Mouse (Mus musculus) frontal cortex, postnatal 25 days (tissue): ENCODE results near the gene Sh2d5.

Experiments used
- DNase-seq, 2 experiments: peaks; one replicate each; pipeline ENCODE4 v3.0.0; 2022; ENCODE audit warnings: low spot score in 2 of 2

The Sh2d5 gene

DNA sequence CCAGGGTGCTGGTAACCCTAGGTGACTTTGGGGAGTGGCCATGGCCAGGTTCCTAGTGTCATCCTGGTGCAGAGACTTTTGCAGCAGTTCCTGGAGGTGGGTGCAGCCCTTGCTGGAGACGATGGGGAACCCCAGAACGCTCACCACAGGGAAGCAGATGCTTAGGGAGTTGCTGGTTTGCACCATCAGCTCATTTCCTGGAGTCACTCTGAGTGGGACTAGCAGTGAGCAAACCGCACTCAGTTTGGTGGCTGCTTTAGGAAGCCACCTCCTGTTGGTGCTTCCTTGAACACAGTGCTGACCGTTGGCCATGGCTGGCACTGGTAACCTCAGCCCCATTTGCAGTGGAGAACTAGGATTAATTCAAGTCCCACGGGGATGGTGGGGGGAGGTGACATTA lies 9.3 kb downstream of the Sh2d5 start:
- DNase-seq, result no peak

DNA sequence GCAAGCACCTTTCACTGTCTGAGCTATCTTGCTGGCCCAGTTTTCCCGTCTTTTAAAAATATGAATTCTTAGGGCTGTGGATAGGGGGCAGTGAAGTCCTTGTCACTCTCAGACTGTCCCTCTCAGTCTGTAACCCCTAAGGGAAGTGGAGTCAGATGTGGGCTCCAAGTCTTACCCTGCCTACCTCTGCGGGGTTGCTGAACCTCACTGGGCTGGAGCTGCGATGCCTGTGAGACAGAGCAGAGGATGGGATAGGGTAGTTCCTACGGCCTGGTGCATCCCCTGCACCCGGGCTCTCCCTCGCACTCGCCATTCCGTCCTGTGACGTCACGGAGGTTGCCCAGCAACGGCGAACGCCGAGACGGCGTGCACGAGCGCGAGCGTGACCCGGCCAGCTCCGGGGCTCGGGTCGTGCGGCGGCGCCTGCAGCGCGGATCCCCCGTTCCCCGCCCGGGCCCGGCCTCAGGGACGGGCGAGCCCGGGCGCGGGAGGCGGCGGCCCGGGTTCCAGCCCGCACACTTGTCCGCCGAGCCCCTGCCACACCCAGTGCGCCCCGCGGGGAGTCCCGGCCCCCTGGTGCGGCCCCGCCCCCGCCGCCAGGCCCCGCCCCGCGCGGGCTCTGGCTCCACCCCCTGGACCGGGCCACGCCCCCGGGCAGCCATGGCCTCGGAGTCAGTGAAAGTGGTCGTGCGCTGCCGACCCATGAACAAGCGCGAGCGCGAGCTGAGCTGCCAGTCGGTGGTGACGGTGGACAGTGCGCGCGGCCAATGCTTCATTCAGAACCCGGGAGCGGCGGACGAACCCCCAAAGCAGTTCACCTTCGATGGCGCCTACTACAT lies 11.9 kb downstream of the Sh2d5 start:
- peak; percentile 81 to 82 for DNase-seq

DNA sequence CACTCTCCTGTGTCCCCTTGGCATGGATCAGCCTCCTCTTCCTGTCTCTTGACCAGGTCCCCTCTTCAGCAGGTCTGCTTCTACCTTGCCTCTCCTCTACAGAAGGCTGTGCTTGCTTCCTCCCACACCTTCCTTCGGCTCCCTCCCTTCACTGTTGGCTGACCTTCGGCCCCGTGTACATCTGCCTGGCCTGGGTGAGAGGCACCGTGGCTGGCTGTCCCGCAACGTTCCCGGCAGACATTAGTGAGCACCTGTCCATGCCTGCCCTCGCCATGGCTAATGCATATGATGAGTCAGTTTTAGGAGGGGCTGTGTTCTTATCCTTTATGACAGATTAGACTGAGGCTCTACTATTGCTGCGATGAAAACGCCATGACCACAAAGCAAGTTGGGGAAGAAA lies 17.7 kb downstream of the Sh2d5 start:
- no peak for DNase-seq

DNA sequence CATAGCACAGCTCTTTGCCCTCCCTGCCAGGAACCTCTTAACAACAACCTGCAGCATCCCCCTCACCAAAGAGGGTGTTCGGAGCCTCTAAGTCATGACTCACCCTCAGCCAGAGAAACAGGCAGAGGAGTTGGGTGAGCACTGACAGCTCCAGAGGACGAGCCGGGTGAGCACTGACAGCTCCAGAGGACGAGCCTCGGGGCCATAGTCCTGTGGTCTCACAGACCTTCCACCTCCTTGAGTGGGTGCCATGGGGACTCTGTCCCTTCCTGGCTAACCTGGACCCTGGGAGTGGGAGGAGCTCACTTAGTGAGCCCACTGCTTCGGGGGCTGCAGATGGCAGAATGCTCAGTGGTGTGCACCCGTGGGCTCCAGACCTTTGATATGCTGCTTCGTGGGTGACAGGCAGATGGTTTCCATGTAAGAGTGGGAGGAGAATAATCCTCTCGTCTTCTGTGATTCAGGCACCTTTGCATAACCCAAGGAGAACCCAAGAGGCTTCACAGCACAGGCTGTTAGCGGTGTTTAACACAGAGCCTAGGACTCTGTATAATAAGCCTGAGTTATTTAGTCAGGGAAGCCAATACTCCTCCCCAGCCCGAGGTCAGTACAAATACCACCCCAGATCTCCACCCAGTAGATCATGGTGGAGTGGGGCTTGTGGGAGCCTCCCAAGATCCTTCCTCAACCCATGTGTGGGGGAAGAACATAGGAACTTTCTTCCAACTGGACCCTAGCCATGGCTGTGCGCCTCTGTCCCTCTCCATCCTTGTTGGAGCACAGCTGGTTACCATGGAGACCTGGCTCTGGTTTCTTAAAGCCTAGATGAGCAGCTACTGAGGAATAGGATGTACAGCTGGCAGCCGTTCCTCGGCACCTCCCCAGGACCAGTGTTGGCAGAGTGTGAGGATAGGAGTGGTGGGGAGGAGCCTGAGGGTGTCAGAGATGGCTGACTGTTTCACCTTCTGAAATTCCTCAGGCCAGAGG lies 22.1 kb downstream of the Sh2d5 start:
- peak; percentile 36 to 40 for DNase-seq

DNA sequence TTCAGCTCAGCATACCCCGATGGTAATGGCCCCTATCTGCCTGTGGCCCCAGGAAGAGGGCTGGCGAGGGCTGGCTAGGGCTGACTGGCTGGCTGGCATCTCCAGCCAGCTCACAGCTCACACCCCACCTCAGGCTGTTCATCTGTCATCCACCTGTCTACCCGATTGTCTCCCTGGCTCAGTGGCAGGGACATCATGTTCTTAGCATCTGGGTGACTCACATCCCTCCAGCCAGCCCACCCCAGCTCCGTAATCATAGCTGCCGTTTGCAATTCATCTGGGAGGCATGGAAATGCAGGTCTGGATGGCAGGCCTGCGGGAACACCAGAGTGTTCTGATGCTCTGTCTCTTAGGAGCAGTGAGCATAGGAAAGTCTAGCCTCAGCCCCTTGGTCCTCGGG lies 28.1 kb downstream of the Sh2d5 start:
- no peak for DNase-seq

DNA sequence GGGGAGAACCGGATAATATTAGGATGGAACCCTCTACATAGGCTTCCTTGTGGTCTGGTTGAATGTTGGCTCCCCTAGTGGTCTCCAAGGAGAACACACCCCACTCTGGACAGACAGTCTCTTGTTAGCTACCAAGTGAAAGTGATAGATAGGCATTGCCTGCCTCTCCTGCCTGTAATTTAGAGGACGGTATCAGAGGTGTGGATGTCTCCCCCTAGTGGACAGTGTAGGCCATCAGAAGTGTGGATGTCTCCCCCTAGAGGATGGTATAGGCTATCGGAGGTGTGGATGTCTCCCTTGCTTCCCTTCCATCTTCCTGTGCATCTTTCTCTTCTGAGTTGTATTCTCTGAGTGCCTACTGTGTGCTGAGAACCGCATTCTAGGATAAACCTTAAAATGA lies 32.6 kb downstream of the Sh2d5 start:
- peak; percentile 34 to 60 for DNase-seq

DNA sequence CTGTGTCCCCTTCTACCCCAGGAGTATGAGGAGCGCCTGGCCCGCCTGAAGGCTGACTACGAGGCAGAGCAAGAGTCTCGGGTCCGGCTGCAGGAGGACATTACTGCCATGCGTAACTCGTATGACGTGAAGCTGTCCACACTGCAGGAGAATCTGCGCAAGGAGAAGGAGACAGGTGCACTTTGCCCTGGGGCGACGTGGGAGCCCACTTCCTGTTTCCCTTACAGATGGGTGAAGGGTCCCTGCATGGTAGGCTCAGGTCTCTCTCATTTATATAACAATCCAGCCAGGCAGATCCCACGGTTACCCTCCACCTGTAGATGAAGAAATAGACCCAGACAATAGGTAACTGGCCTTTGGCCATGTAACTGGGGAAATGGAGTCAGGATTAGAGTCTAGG lies 36.2 kb downstream of the Sh2d5 start:
- no peak for DNase-seq

DNA sequence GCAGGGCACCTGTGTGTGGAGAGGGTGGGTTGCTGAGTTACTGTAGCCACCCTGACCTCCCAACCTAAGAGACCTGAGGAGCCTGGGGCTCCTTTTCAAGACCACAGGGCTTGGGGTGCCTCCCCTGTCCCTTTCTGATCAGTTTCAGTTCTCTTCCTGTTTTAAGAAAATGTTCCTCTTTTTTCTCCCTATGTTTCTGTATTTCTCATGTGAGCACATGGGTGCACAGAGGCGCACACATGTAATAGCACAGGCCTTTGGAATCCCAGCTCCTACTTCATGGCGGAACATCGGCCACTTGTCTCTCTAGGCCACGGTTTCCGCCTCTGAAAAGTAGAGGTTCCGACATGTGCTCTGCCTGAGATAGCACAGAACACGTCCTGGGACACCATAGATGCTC lies 38.5 kb downstream of the Sh2d5 start:
- DNase-seq, result no peak

DNA sequence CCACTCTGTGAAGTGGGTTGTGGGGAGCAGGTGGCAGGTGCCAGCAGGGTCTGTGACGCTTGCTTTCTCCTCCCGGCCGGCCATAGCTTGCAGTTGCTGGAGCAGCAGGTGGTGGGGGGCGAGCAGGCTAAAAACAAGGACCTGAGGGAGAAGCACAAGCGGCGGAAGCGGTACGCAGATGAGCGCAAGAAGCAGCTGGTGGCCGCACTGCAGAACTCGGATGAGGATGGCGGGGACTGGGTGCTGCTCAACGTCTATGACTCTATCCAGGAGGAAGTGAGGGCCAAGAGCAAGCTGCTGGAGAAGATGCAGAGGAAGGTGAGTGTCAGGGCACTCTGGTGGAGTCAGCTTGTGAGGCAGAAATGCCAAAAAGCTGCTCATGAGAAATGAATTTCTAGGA lies 41.8 kb downstream of the Sh2d5 start:
- no peak for DNase-seq

DNA sequence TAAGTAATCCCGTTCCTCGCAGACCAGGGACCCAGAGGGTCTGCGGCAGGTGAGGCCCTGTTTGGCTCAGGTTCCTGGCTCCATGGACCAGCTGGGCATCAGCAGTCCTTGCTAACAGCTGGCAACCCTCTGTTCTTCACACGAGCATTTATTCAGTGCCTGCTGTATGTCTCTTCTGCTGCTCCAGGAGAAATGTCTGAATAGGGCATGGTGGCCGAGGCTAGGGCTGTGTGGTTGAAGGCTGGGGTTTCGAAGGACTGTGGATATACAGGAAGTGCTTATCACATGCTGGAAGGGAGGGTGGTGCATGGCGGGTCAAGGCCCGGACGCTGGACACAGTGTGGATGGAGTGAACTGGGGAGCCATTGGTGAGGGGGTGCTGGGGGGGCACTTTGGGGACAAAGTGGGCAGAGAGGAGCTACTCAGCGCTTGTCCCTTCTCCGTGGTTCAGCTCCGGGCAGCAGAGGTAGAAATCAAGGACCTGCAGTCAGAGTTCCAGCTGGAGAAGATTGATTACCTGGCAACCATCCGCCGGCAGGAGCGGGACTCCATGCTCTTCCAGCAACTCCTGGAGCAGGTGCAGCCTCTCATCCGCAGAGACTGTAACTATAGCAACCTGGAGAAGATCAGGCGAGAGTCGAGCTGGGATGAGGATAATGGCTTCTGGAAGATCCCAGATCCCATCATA lies 43.2 kb downstream of the Sh2d5 start:
- no peak for DNase-seq

DNA sequence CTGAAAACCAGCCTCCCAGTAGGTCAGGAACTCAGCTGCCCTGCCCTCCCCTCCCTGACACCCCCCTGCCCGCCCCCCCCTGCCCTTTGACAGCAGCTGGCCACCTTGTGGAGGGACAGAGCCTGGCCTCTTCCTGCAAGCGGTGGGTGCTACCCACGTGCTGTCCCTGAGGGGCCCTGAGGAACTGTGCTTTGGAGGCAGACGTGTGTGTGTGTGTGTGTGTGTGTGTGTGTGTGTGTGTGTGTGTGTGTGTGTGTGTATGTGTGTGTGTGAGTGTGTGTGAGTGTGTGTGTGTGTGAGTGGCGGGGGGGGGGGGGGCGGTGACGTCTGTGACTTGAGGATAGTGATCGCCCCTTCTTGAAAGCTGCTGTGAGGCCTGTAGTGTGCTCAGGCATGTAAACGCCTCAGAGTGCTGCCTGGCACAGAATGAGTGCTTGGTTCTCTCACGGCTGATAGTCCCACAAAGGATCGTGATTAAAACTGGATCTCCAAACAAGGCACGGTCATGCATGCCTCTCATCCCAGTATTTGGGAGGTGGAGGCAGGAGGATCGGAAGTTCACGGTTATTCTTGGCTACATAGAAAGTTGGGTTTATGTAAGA lies 43.8 kb downstream of the Sh2d5 start:
- no peak for DNase-seq

DNA sequence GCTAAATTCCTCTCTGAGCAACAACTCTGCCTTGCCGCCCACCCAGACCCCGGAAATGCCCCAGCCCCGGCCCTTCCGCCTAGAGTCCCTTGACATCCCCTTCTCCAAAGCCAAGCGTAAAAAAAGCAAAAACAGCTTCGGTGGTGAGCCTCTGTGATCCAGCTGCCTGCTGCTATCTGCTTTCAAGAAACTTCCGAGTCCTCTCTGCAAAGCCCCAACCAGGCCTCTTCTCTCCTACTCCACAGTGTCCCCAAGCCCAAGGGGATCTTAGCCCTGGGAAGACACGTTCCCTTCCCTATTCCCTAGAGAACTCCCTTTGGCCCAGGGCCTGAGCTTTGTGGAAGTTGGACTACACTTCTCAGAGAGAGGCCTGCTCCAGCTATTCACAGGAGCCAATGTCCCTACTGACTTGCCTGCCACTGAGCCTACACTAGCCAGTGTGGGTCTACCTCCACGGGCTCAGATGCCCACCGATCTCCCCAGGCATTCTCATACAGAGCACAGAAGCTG lies 51.1 kb downstream of the Sh2d5 start:
- no peak for DNase-seq

DNA sequence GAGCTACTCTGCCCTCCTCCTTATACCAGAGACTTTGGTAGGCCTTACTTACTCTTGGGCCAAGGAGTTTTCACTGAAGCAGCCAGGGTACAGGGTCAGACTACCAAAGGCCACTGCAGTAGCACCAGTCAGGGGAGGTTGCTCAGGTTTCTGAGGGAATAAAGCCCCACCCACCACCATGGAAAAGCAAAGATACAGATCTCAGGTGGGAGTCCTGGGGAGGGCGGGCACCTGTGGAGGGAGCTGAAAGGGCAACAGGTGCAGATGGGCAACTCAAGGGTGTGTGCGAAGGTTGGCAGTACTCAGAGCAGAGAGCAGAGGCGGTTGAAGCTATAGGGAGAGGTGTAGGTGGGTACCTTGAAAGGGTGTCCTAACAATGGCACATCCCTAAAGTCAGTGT lies 52.8 kb downstream of the Sh2d5 start:
- DNase-seq, result no peak

DNA sequence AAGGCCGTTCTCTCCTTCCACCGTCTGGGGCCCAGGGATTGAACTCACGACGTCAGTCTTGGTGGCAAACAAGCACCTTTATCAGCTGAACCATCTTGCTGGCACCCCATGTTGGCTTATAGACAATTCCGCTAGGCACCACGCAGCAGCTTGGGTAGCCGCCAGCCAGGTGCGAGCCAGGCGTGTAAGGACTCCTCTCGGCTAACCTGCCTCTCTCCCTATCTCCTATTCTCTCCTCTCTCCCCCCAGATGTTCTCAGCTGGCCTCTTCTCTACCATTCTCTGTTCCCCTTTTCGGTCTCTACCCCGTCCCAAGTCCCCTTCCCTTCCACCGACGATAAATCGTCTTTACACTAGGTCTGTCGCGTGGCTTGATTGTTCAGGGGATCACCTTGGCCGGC lies 53.5 kb downstream of the Sh2d5 start:
- no peak for DNase-seq

DNA sequence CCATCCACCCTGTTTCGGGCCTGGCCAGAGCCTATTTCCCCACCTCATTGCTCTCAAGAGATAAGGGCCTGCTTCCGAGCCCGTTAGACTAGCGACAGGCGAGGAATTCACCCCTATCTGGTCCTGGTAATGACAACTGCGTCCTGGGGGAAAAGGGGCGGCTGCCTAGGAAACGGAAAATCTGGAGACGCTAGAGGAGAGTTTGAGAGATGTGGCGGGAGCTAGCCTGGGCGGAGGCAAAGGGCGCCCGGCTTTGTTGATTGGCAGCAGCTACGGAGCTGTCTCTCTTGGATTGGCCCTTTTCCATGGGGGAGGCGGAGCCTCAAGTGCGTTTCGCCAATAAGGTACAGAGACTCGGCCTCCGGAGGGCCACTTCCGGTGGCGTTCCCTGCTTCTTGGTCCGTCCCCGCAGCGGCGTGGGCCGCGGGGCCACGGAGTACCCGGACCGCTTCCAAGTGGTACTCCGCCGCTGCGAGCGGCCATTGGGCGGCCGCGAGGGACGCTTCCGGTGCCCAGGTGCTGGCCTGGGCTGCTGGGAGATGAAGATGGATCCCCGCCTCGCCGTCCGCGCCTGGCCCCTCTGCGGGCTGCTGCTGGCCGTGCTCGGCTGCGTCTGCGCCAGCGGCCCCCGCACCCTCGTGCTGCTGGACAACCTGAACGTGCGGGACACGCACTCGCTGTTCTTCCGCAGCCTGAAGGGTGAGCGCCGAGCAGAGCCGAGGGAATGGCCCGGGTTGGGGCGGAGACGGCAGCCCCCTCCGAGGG lies 54.3 kb downstream of the Sh2d5 start, which contains the start of gene Ddost:
TSS of gene Ddost (plus strand) at position 391 of the 765 bp plus-strand sequence.
- peak; percentile 88 to 96 for DNase-seq

DNA sequence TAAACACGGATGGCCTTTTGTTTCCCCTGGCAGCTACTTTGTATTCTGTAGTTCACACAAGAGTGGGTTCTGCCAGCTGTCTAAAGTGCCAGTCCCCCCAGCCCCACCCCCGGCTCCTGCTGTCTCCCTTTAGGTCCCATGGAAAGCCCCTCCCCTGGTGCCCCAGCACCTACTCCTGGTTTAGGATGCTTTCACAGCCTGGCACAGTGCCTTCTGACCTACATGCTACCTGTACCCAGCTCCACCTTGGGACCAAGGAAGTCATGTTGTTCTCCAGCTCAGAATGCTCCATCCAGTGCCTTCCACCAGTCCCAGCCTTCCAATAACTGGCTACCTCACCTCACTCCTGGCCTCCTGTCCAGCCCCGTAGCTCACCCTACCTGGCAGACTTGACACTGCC lies 56.8 kb downstream of the Sh2d5 start:
- DNase-seq, result no peak

DNA sequence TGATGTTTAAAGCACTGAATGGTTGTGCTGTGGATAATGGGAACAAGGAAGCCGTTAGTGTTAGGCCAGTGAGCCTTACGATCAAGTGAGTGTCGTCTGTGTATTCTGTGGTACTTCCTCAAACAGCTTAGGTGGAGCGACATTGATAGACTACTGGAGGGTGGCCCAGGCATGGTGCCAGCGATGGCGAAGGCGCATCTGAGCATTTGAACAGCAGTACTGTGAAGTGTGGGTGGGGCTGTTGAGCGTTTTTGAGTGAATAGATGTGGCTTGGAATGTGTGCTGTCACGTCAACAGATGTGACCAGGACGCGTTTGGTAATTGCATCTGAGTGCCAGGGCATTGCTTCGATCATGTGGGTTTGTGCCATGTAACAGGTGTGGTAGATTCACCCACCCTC lies 57.5 kb downstream of the Sh2d5 start:
- no peak for DNase-seq

DNA sequence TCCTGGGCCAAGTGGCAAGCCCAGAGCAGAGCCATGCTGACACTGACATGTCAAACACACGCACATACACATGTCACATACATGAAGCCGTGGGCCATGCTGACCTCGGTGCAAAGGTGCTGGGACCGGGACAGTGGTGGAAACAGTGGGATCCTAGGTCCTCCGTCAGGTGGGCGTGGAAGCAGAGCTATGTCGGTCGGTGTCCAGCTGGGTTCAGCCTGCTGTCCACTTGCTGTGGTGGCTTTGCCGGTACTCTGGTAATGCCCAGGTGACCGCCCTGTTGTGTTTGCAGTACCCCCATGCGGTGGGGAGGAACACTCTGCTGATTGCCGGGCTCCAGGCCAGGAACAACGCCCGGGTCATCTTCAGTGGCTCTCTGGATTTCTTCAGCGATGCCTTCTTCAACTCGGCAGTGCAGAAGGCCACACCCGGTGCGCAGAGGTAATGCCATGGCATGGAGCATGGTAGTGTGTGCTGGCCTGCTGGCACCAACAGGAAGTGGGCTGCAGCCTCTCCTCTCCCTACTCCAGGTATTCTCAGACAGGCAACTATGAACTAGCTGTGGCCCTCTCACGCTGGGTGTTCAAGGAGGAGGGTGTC lies 60.2 kb downstream of the Sh2d5 start:
- DNase-seq, result no peak
